Mouse (Mus musculus) hindbrain, embryonic 11.5 days (tissue): ENCODE data around the gene Lcp1. TPM values are rescaled to one million over a fixed set of nuclear protein-coding genes. Genes with fewer than 3 reads are reported as not detected.

Source experiments
- ATAC-seq: fragments of 200-750 bp; cut with Nextera tagmentation; 2 replicates; pipeline ENCODE4 v1.8.0; 2017; ENCODE audit warnings: mild to moderate bottlenecking, moderate TSS enrichment, moderate library complexity; ENCODE audit not compliant: low FRiP score
- DNase-seq: peaks from one replicate; pipeline ENCODE4 v3.0.0-alpha.2; 2015; ENCODE audit warnings: low spot score
- H3K27ac ChIP-seq: fragments of 300-500 bp; sonication (generic); 2 replicates; pipeline ENCODE4 v1.5.1; 2014; ENCODE audit warnings: mild to moderate bottlenecking, low read depth, low read length
- H3K27me3 ChIP-seq: fragments of 300-500 bp; sonication (generic); 2 replicates; pipeline ENCODE4 v1.6.1; 2014; ENCODE audit warnings: mild to moderate bottlenecking, low read length, moderate library complexity, mixed read lengths; ENCODE audit not compliant: control insufficient read depth, insufficient read depth
- H3K36me3 ChIP-seq: fragments of 300-500 bp; sonication (generic); 2 replicates; pipeline ENCODE4 v1.6.1; 2014; ENCODE audit warnings: mild to moderate bottlenecking, low read length, moderate library complexity, mixed read lengths; ENCODE audit not compliant: control insufficient read depth, insufficient read depth
- H3K4me1 ChIP-seq: fragments of 300-500 bp; sonication (generic); replicated peaks from 2 replicates; pipeline ENCODE4 v1.6.1; 2014; ENCODE audit warnings: low read length, mixed read lengths; ENCODE audit not compliant: control insufficient read depth, insufficient read depth
- H3K4me2 ChIP-seq: fragments of 300-500 bp; sonication (generic); replicated peaks from 2 replicates; pipeline ENCODE4 v1.6.1; 2014; ENCODE audit warnings: mild to moderate bottlenecking, low read depth, low read length
- H3K4me3 ChIP-seq: fragments of 300-500 bp; sonication (generic); 2 replicates; pipeline ENCODE4 v1.5.1; 2014; ENCODE audit warnings: low read depth, low read length
- H3K9ac ChIP-seq: fragments of 300-500 bp; sonication (generic); 2 replicates; pipeline ENCODE4 v1.6.1; 2014; ENCODE audit warnings: low read depth, low read length
- H3K9me3 ChIP-seq: fragments of 300-500 bp; sonication (generic); 2 replicates; pipeline ENCODE4 v1.6.1; 2016; ENCODE audit warnings: low read length; ENCODE audit not compliant: control insufficient read depth
- WGBS: fragments of 180-500 bp; shearing (Covaris S2); extraction: QIAGEN DNeasy Blood & Tissue Kit; methylation state at CpG from one replicate; pipeline ENCODE4 v1.1.7; 2014; 5-methylcytosine and 5-hydroxymethylcytosine counted together
- polyA plus RNA-seq: library from polyadenylated mRNA; unstranded; fragments of >200 nt; fragmentation: Nextera tagmentation; extraction: Ambion mirVana; gene quantifications from 2 replicates; pipeline ENCODE4 v1.2.1, GENCODE M21; 2014

Lcp1 gene
- polyA plus RNA-seq, 1 experiment from 2014 or later: 25.4 TPM

GRCm38 (mm10) chr14:75179255-75179963 is 48.5 kb downstream of the Lcp1 start:
- no peaks in the 10 kb centered on the region for H3K9me3 ChIP-seq
- H3K4me2 ChIP-seq: no peak overlapping the region
- no peaks in the 10 kb centered on the region for H3K27me3 ChIP-seq
- H3K36me3 ChIP-seq: no peaks in the 10 kb centered on the region
- ATAC-seq (no peak), DNase-seq (no peak)
- no peak overlapping the region for H3K27ac ChIP-seq
- no peak overlapping the region for H3K4me3 ChIP-seq
- H3K4me1 ChIP-seq: no peaks in the 10 kb centered on the region
- no peak overlapping the region for H3K9ac ChIP-seq
- 88% methylated on average over 20 of the region's 20 CpGs for WGBS

- WGBS: 84% methylated on average over 8 of the region's 8 CpGs
- Histone ChIP-seq H3K4me1 (no peaks in the 10 kb centered on the region), H3K9me3 (no peaks in the 10 kb centered on the region), H3K27ac (no peak overlapping the region), H3K36me3 (no peaks in the 10 kb centered on the region), H3K27me3 (no peaks in the 10 kb centered on the region), H3K9ac (no peak overlapping the region), H3K4me3 (no peak overlapping the region), H3K4me2 (no peak overlapping the region)
- DNase-seq (no peak), ATAC-seq (no peak)
Observed at GRCm38 (mm10) chr14:75180551-75180978, 49.7 kb downstream of the Lcp1 start.

GRCm38 (mm10) chr14:75181062-75181935 is 50.4 kb downstream of the Lcp1 start:
- Histone ChIP-seq H3K4me3 (no peak overlapping the region), H3K9me3 (no peaks in the 10 kb centered on the region), H3K27me3 (no peaks in the 10 kb centered on the region), H3K9ac (no peak overlapping the region), H3K4me2 (no peak overlapping the region), H3K4me1 (no peaks in the 10 kb centered on the region), H3K27ac (no peak overlapping the region), H3K36me3 (no peaks in the 10 kb centered on the region)
- 84% methylated on average over 9 of the region's 9 CpGs for WGBS
- DNase-seq: no peak
- no peak for ATAC-seq

- Histone ChIP-seq H3K27ac (no peak overlapping the region), H3K4me1 (no peaks in the 10 kb centered on the region), H3K4me3 (no peak overlapping the region), H3K9ac (no peak overlapping the region), H3K36me3 (no peaks in the 10 kb centered on the region), H3K4me2 (no peak overlapping the region), H3K9me3 (no peaks in the 10 kb centered on the region), H3K27me3 (no peaks in the 10 kb centered on the region)
- DNase-seq (no peak), ATAC-seq (no peak)
- WGBS: 83% methylated on average over 4 of the region's 4 CpGs
Observed at GRCm38 (mm10) chr14:75182378-75182777, 51.5 kb downstream of the Lcp1 start.

- ATAC-seq (no peak), DNase-seq (no peak)
- 85% methylated on average over 5 of the region's 5 CpGs for WGBS
- Histone ChIP-seq H3K4me3 (no peak overlapping the region), H3K9me3 (no peaks in the 10 kb centered on the region), H3K27me3 (no peaks in the 10 kb centered on the region), H3K36me3 (no peaks in the 10 kb centered on the region), H3K27ac (no peak overlapping the region), H3K9ac (no peak overlapping the region), H3K4me1 (no peaks in the 10 kb centered on the region), H3K4me2 (no peak overlapping the region)
Observed at GRCm38 (mm10) chr14:75182831-75183230, 51.9 kb downstream of the Lcp1 start.

- Histone ChIP-seq H3K36me3 (no peaks in the 10 kb centered on the region), H3K9me3 (no peaks in the 10 kb centered on the region), H3K4me1 (no peaks in the 10 kb centered on the region), H3K27me3 (no peaks in the 10 kb centered on the region), H3K27ac (no peak overlapping the region), H3K9ac (no peak overlapping the region), H3K4me3 (no peak overlapping the region), H3K4me2 (no peak overlapping the region)
- WGBS: 91% methylated on average over 4 of the region's 4 CpGs
- no peak for DNase-seq
- ATAC-seq: no peak
Observed at GRCm38 (mm10) chr14:75184069-75184790, 53.3 kb downstream of the Lcp1 start.

GRCm38 (mm10) chr14:75185796-75186594 is 55.1 kb downstream of the Lcp1 start:
- Histone ChIP-seq H3K9ac (no peak overlapping the region), H3K27me3 (no peaks in the 10 kb centered on the region), H3K4me3 (no peak overlapping the region), H3K36me3 (no peaks in the 10 kb centered on the region), H3K4me2 (no peak overlapping the region), H3K4me1 (no peaks in the 10 kb centered on the region), H3K27ac (no peak overlapping the region), H3K9me3 (no peaks in the 10 kb centered on the region)
- DNase-seq: no peak
- WGBS: 77% methylated on average over 5 of the region's 5 CpGs
- ATAC-seq: no peak

GRCm38 (mm10) chr14:75186858-75187415 is 56.0 kb downstream of the Lcp1 start:
- no peaks in the 10 kb centered on the region for H3K36me3 ChIP-seq
- no peak overlapping the region for H3K4me2 ChIP-seq
- H3K4me1 ChIP-seq: no peaks in the 10 kb centered on the region
- ATAC-seq (no peak), DNase-seq (no peak)
- no peak overlapping the region for H3K27ac ChIP-seq
- H3K27me3 ChIP-seq: no peaks in the 10 kb centered on the region
- no peak overlapping the region for H3K9ac ChIP-seq
- no peak overlapping the region for H3K4me3 ChIP-seq
- 91% methylated on average over 8 of the region's 8 CpGs for whole genome bisulfite sequencing
- no peaks in the 10 kb centered on the region for H3K9me3 ChIP-seq
